Mouse (Mus musculus) gonadal fat pad, adult 2 months (tissue): ENCODE results near the gene Tpx2. TPM values are rescaled to one million over a fixed set of nuclear protein-coding genes. Genes with fewer than 3 reads are reported as not detected.

Source experiments
- DNase-seq: peaks from one replicate; pipeline ENCODE4 v3.0.0-alpha.2; 2012; ENCODE audit warnings: low read depth
- polyA plus RNA-seq: library from polyadenylated mRNA; depleted of rRNA; stranded (reverse); fragments of >200 nt; gene quantifications from 2 replicates; pipeline ENCODE4 v1.2.3, GENCODE M21; 2012

Gene Tpx2
- polyA plus RNA-seq, 1 experiment = 0.90 TPM

GRCm38 (mm10) chr2:152819926-152820325, 27.8 kb upstream of the Tpx2 start:
- no peak for DNase-seq

- no peak for DNase-seq
Measured at GRCm38 (mm10) chr2:152820369-152820768, 27.4 kb upstream of the Tpx2 start.

GRCm38 (mm10) chr2:152821023-152821422, 26.7 kb upstream of the Tpx2 start:
- no peak for DNase-seq

GRCm38 (mm10) chr2:152821566-152821965, 26.2 kb upstream of the Tpx2 start:
- DNase-seq = no peak

- no peak for DNase-seq
Measured at GRCm38 (mm10) chr2:152823770-152824169, 24.0 kb upstream of the Tpx2 start.

- DNase-seq = no peak
Measured at GRCm38 (mm10) chr2:152824438-152825167, 23.2 kb upstream of the Tpx2 start.

GRCm38 (mm10) chr2:152825168-152825697, 22.5 kb upstream of the Tpx2 start:
- no peak for DNase-seq

GRCm38 (mm10) chr2:152825713-152826112, 22.1 kb upstream of the Tpx2 start:
- no peak for DNase-seq

GRCm38 (mm10) chr2:152826481-152826880, 21.3 kb upstream of the Tpx2 start:
- DNase-seq = no peak

- no peak for DNase-seq
Measured at GRCm38 (mm10) chr2:152827321-152828010, 20.3 kb upstream of the Tpx2 start.

GRCm38 (mm10) chr2:152828011-152828370, 19.8 kb upstream of the Tpx2 start:
- DNase-seq = no peak

GRCm38 (mm10) chr2:152828532-152828931, 19.2 kb upstream of the Tpx2 start:
- DNase-seq = no peak

GRCm38 (mm10) chr2:152829367-152829881, 18.3 kb upstream of the Tpx2 start:
- DNase-seq = no peak

GRCm38 (mm10) chr2:152830021-152830921, 17.5 kb upstream of the Tpx2 start:
- DNase-seq = no peak

- DNase-seq = no peak
Measured at GRCm38 (mm10) chr2:152831019-152831878, 16.5 kb upstream of the Tpx2 start, which contains the start of gene Bcl2l1. TSS of gene Bcl2l1 (minus strand) at chr2:152831728.

GRCm38 (mm10) chr2:152839256-152839655, 8.5 kb upstream of the Tpx2 start:
- no peak for DNase-seq

- no peak for DNase-seq
Measured at GRCm38 (mm10) chr2:152842741-152843140, 5.0 kb upstream of the Tpx2 start.

GRCm38 (mm10) chr2:152847057-152847814, 528 bp upstream of the Tpx2 start:
- DNase-seq = no peak

- no peak for DNase-seq
Measured at GRCm38 (mm10) chr2:152848466-152848865, 702 bp downstream of the Tpx2 start.

- no peak for DNase-seq
Measured at GRCm38 (mm10) chr2:152859501-152859900, 11.7 kb downstream of the Tpx2 start.
